Mouse (Mus musculus): ENCODE data around the gene Pak1. TPM values are rescaled to one million over a fixed set of nuclear protein-coding genes. Genes with fewer than 3 reads are reported as not detected.
A peak's percentile ranks its signal among the peaks of the same experiment; 100 is the strongest.

Gene Pak1
- 15.3 and 16.2 TPM in 2 replicates for polyA plus RNA-seq (2015; fragmentation: Nextera tagmentation; extraction: Ambion mirVana)

- peak within 1 kb of the TSS; percentile 59 for H3K27ac ChIP-seq
- ATAC-seq (ENCODE audit: borderline replicate concordance, extremely low read depth, low FRiP score, low TSS enrichment), result peak; percentile 90
- H3K4me1 ChIP-seq, result peaks cover 15% of the 10 kb centered on the region
- H3K9ac ChIP-seq, result peak within 1 kb of the TSS; percentile 61
- peak within 1 kb of the TSS; percentile 72 for H3K4me3 ChIP-seq
- peak within 1 kb of the TSS; percentile 99 for H3K4me2 ChIP-seq
- H3K27me3 ChIP-seq, result peaks cover 25% of the 10 kb centered on the region
- no peaks in the 10 kb centered on the region for H3K9me3 ChIP-seq
- under 1% methylated on average over 42 of the region's 46 CpGs for WGBS
- H3K36me3 ChIP-seq, result no peaks in the 10 kb centered on the region
These were observed at the start of gene Pak1 for GRCm38 (mm10) chr7:97788190-97788668. TSS of gene Pak1 (plus strand) at chr7:97788541.

DNA sequence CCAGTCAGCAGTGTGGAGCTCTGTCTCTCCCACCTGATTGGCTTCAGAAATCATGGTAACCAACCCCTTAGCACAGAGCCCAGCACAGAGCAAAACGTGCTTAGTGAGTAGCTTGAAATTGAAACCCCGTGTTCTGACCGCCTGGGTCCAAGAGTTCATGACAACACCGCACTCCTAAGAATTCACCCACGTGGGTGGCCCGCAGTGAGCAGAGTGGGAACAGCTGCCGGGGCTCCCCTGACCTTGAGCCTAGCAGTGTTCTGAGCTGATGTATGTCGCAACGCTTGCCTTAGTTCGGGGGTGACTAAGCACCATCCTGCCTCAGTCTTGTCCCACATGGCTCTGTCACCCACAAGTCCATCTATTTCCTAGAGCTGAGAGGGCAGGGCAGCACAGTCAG, 47.4 kb upstream of the Pak1 start:
- Histone ChIP-seq H3K4me1 (peaks cover 15% of the 10 kb centered on the region), H3K36me3 (no peaks in the 10 kb centered on the region), H3K4me3 (no peak overlapping the region), H3K4me2 (no peak overlapping the region), H3K9me3 (no peaks in the 10 kb centered on the region), H3K27ac (no peak overlapping the region; the same call in 1 of the 2 replicates), H3K9ac (no peak overlapping the region), H3K27me3 (peaks cover 7% of the 10 kb centered on the region; the same call in 1 of the 2 replicates)
- peak; percentile 11; the same call in 1 of the 2 replicates for ATAC-seq (ENCODE audit: borderline replicate concordance, extremely low read depth, low FRiP score, low TSS enrichment)
- WGBS, result 40% methylated on average over 10 of the region's 10 CpGs

- H3K27me3 ChIP-seq, result peaks cover 7% of the 10 kb centered on the region; the same call in 1 of the 2 replicates
- H3K27ac ChIP-seq, result no peak overlapping the region
- H3K9ac ChIP-seq, result no peak overlapping the region
- no peak for ATAC-seq (ENCODE audit: borderline replicate concordance, extremely low read depth, low FRiP score, low TSS enrichment)
- no peak overlapping the region for H3K4me2 ChIP-seq
- no peak overlapping the region for H3K4me3 ChIP-seq
- WGBS, result 30% methylated on average over 1 of the region's 1 CpGs
- H3K36me3 ChIP-seq, result no peaks in the 10 kb centered on the region
- H3K9me3 ChIP-seq, result no peaks in the 10 kb centered on the region
- peaks cover 14% of the 10 kb centered on the region for H3K4me1 ChIP-seq
These were observed 46.5 kb upstream of the Pak1 start for GRCm38 (mm10) chr7:97741756-97742291.

- H3K4me3 ChIP-seq, result no peak overlapping the region
- no peak overlapping the region for H3K4me2 ChIP-seq
- H3K27me3 ChIP-seq, result no peaks in the 10 kb centered on the region
- H3K27ac ChIP-seq, result no peak overlapping the region
- 12% methylated on average over 3 of the region's 3 CpGs for WGBS
- H3K9ac ChIP-seq, result no peak overlapping the region
- H3K4me1 ChIP-seq, result peaks cover 13% of the 10 kb centered on the region
- H3K9me3 ChIP-seq, result no peaks in the 10 kb centered on the region
- H3K36me3 ChIP-seq, result no peaks in the 10 kb centered on the region
- ATAC-seq (ENCODE audit: borderline replicate concordance, extremely low read depth, low FRiP score, low TSS enrichment), result no peak
These were observed 43.0 kb upstream of the Pak1 start for GRCm38 (mm10) chr7:97745299-97745698.

GRCm38 (mm10) chr7:97747176-97747707, 41.1 kb upstream of the Pak1 start:
- no peaks in the 10 kb centered on the region for H3K27me3 ChIP-seq
- ATAC-seq (ENCODE audit: borderline replicate concordance, extremely low read depth, low FRiP score, low TSS enrichment), result no peak
- H3K36me3 ChIP-seq, result no peaks in the 10 kb centered on the region
- WGBS, result 59% methylated on average over 4 of the region's 4 CpGs
- H3K4me2 ChIP-seq, result no peak overlapping the region
- H3K4me3 ChIP-seq, result no peak overlapping the region
- peaks cover 10% of the 10 kb centered on the region for H3K4me1 ChIP-seq
- no peak overlapping the region for H3K27ac ChIP-seq
- H3K9me3 ChIP-seq, result no peaks in the 10 kb centered on the region
- no peak overlapping the region for H3K9ac ChIP-seq

DNA sequence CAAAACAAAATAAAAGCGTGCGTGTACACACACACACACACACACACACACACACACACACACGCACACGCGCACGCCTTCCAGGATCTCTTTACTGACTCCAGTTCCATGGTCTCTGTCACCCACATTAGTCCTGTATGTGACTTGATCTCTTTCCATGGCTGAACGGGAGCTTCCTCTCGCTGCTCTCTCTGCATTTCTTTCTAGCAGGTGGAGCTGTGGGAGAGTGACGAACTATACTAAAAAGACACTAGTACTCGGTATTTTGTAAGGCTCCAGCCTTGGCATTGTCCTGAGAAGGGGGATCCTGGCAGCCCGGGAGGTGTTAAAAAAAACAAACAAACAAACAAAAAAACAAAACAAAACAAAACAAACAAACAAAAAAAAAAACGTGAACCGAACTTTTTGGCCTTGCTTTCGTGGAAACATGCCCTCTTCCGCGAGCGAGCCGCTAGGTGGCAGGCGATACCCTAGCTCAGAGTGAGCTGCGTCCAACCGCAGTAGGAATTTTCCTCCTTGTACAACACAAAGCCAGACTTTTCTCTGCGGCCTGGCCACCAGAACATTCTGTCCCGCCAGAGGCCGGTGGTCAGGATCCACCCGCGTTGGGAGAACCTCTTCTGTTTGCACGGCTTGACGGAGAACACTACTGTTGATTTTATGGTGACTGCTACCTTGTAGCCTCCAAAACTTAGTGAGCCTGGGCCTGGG, 40.4 kb upstream of the Pak1 start:
- Histone ChIP-seq H3K9me3 (no peaks in the 10 kb centered on the region), H3K27me3 (no peaks in the 10 kb centered on the region), H3K4me3 (peak overlapping the region; percentile 8; the same call in 1 of the 2 replicates), H3K36me3 (no peaks in the 10 kb centered on the region), H3K9ac (no peak overlapping the region), H3K27ac (no peak overlapping the region), H3K4me2 (peak overlapping the region; percentile 49), H3K4me1 (peaks cover 10% of the 10 kb centered on the region)
- 26% methylated on average over 28 of the region's 28 CpGs for WGBS
- peak; percentile 79 for ATAC-seq (ENCODE audit: borderline replicate concordance, extremely low read depth, low FRiP score, low TSS enrichment)

- Histone ChIP-seq H3K9ac (no peak overlapping the region), H3K4me1 (peaks cover 10% of the 10 kb centered on the region), H3K36me3 (no peaks in the 10 kb centered on the region), H3K27me3 (no peaks in the 10 kb centered on the region), H3K4me2 (peak overlapping the region; percentile 49), H3K27ac (peak overlapping the region; percentile 51), H3K9me3 (no peaks in the 10 kb centered on the region), H3K4me3 (peak overlapping the region; percentile 23)
- WGBS, result 47% methylated on average over 10 of the region's 10 CpGs
- ATAC-seq (ENCODE audit: borderline replicate concordance, extremely low read depth, low FRiP score, low TSS enrichment), result peak; percentile 53; the same call in 1 of the 2 replicates
These were observed 39.7 kb upstream of the Pak1 start for GRCm38 (mm10) chr7:97748527-97749206.

DNA sequence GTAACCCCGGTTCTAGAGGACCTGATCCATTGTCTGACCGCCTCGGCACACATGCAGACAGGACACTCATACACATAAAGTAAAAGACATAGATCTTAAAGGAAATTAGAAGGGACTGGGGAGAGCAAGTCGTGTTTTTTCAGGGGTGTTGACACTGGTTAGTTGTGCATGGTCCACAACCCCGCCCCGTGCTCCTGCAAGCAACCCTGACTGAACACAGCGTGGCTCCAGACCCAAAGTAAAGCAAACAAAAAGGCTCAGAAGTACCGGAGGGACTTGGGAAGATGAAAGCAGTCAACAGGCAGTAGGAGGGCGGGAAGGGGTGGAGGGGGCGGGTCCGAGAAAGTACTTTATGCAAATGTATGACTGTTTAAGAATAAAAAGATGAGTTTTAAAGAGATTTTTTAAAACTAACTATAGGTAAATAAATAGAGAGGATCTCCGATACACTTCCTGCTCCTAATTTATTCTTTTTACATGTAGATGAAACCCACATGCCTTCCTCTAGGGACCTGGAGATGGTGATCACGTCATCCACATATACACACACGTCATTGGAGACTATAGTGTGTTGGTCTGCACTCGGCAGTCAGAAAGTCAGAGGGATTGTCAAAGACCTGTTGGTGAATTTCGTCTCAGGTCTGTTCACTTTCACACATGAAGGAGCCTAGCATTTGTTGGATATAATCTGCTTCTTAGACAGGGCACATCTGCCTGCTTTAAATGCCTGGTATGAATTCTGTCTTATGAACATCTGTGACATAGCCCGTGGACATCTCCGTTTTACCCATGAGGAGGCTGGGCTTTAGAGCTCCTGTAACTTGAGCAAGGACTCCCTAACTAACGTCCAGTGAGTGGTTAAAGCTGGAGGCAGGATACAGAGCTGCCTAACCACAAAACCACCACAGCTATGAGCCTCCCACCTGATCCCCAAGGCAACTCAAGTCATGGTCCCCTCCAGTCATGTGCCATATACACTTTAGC, 38.8 kb upstream of the Pak1 start:
- Histone ChIP-seq H3K4me2 (peak overlapping the region; percentile 49), H3K9ac (no peak overlapping the region), H3K4me1 (peaks cover 10% of the 10 kb centered on the region), H3K27me3 (no peaks in the 10 kb centered on the region), H3K4me3 (peak overlapping the region; percentile 23), H3K9me3 (no peaks in the 10 kb centered on the region), H3K27ac (peak overlapping the region; percentile 51), H3K36me3 (no peaks in the 10 kb centered on the region)
- 29% methylated on average over 19 of the region's 19 CpGs for WGBS
- ATAC-seq (ENCODE audit: borderline replicate concordance, extremely low read depth, low FRiP score, low TSS enrichment), result no peak

DNA sequence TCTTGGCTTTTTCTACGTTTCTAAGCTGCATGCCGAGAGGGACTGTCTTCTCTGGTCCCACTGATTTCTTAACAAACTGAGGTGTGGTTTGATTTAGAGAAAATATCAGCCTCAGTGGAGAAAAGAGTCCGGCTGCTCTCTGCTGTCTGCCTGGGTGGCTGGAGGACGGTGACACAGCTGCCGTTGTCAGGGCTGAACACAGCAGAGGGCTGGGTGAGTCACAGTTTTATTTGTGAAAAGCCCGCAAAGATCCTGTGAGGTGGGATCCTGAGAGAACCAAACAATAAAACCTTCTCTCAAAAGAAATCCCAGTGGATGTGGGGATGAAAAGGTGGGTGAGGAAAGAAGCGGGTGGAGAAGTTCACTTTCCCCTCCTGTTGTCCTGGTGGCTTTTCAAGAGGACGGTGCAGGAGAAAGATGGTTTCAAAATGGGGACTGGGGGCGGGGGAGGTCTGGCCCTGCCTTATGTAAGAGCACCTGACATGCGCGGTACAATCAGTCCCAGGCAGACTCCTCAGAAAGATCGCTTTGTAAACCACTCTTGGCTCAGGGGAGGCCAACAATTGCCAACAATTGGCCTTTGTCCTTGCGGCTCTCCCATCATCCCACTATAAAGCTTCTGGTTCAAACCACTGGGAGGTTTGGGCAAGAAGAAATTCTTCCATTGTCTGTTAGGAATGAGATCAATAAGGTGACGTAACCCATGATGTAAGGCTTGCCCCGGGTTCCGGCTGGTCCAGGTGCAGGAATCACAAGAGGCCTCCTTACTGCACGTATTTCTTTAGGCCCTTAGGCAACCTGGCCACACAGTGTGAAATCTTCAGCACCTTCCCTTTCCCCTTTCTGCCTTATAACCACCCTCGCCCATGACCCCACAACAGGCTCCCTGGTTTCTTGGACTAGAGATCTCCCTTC, 31.1 kb upstream of the Pak1 start:
- Histone ChIP-seq H3K4me2 (peak overlapping the region; percentile 17; the same call in 1 of the 2 replicates), H3K4me1 (no peaks in the 10 kb centered on the region), H3K9ac (no peak overlapping the region), H3K27ac (no peak overlapping the region), H3K4me3 (no peak overlapping the region), H3K36me3 (no peaks in the 10 kb centered on the region), H3K27me3 (no peaks in the 10 kb centered on the region), H3K9me3 (no peaks in the 10 kb centered on the region)
- no peak for ATAC-seq (ENCODE audit: borderline replicate concordance, extremely low read depth, low FRiP score, low TSS enrichment)
- WGBS, result 56% methylated on average over 18 of the region's 18 CpGs

DNA sequence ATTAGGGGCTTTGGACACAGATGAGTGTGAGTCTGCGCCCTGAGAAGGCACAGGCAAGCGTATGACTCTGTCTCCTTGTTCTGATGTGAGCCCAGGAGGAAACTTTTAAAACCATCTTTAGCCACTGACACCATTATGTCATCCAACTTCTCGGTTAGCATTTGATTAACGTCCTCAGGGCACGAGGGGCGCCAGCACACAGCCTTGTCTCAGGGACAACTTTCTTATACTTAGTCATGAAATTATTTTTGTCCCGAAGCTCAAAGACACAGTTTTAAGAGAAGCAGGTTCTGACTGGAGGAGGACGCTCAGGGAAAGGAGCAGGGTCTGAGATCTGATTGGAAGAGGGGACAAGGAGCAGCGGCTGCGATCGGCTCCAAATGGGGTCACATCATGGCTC, 23.8 kb upstream of the Pak1 start:
- H3K4me2 ChIP-seq, result no peak overlapping the region
- no peak overlapping the region for H3K27ac ChIP-seq
- WGBS, result 68% methylated on average over 11 of the region's 11 CpGs
- H3K9ac ChIP-seq, result no peak overlapping the region
- H3K4me1 ChIP-seq, result no peaks in the 10 kb centered on the region
- no peak for ATAC-seq (ENCODE audit: borderline replicate concordance, extremely low read depth, low FRiP score, low TSS enrichment)
- no peaks in the 10 kb centered on the region for H3K9me3 ChIP-seq
- H3K36me3 ChIP-seq, result no peaks in the 10 kb centered on the region
- no peak overlapping the region for H3K4me3 ChIP-seq
- H3K27me3 ChIP-seq, result no peaks in the 10 kb centered on the region

Data from lung, embryonic 15.5 days (tissue).